Mouse (Mus musculus): ENCODE results near the gene Pnmal1. TPM values are rescaled to one million over a fixed set of nuclear protein-coding genes. Genes with fewer than 3 reads are reported as not detected.

Gene Pnmal1
- not detected for total RNA-seq (2018; cell fraction: chromatin; rRNA removed)
- total RNA-seq (2018; cell fraction: cytosol; rRNA removed): not detected
- total RNA-seq (2018; cell fraction: nucleus; rRNA removed): not detected
- not detected in 3 replicates for polyA plus RNA-seq (2018)

DNA sequence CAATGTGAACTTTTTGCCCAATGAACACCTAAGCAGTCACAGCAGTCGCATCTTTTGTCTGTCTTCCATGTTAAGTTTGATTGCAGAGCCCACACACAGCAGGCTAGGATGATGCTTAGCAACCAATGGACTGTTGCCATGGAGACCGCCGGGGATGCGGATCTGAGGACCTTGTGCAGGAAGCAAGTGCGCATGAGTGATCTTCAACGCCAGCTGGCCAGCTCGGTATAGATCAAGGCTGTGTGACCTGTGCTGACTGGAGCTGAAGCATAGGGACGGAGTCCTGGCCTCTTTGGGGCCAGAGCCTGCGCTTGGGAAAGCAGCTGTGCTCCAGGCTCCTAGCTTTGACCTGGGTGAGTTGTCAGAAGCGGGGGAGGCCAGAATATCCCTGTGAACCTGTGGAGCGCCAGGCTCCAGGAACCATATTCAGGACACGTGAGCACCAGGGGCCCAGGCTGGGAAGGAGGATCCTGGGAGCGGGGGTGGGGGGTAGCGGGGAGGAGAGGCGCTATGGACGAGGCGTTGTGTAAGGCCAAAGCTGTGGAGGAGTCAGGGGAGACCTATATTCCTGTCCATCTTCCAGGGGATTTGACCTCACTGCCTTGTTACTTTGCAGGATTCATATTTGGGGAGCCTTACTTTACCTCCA lies at the start of gene Pnmal1:
Gene Pnmal1 (plus strand): TSS at position 141 of the 649 bp plus-strand sequence.
- Histone ChIP-seq H3K27ac (no peak within 1 kb of the TSS), H3K36me3 (ENCODE audit: inconsistent target) (no peaks in the 10 kb centered on the region), H3K4me3 (ENCODE audit: inconsistent target) (no peak within 1 kb of the TSS), H3K79me2 (ENCODE audit: inconsistent target) (no peaks in the 10 kb centered on the region)
- WGBS (ENCODE audit: missing documents): 64% methylated on average over 16 of the region's 17 CpGs

DNA sequence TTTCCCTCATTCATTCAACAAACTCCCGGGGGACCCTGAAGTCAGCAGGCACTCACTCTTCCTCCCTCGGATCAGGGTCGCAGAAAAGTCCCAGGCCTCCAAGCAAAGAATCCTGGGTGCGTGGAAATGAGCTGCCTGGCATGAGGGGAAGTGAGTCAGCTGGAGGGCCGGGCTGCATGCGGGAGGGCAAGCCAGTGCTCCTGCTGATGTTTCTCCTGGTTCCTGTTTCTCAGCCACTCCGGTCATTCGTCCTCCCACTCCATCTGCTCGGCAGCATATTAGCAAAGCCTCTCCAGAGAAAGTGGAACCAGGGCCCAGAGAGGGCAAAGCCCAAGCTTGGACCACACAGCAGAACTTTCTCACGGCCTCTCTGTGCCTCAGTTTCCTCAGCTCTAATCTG lies 49.6 kb upstream of the Pnmal1 start:
- Histone ChIP-seq H3K79me2 (ENCODE audit: inconsistent target) (peaks cover 30% of the 10 kb centered on the region), H3K36me3 (ENCODE audit: inconsistent target) (peaks cover 3% of the 10 kb centered on the region; the same call in 1 of the 2 replicates), H3K27ac (peak overlapping the region; percentile 78), H3K4me3 (ENCODE audit: inconsistent target) (peak overlapping the region; percentile 20)
- under 1% methylated on average over 10 of the region's 10 CpGs for WGBS (ENCODE audit: missing documents)

- Histone ChIP-seq H3K36me3 (ENCODE audit: inconsistent target) (peaks cover 16% of the 10 kb centered on the region), H3K27ac (no peak overlapping the region)
Observed at GRCm38 (mm10) chr7:16911904-16912303, 47.6 kb upstream of the Pnmal1 start.

DNA sequence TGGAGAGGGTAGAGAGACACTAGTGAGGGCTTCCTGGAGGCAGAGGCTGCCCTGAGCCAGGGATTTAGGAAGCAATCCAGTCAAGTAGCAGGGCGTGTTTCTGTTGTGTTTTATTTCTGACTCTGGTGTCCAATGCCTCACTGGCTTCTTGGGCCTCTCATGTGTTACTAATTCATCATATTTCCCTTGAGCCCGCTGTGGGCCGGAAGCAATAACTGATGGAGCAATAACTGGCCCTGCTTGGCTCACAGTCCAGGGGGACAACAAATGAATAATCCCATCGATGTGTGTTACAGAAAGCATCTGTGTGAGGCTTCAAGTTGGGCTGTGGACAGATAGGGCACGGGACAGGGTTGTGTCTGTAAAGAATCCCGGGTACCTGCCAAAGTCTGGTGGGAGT lies 47.1 kb upstream of the Pnmal1 start:
- WGBS (ENCODE audit: missing documents): 66% methylated on average over 6 of the region's 6 CpGs
- Histone ChIP-seq H3K4me3 (ENCODE audit: inconsistent target) (no peak overlapping the region), H3K27ac (no peak overlapping the region), H3K36me3 (ENCODE audit: inconsistent target) (peaks cover 20% of the 10 kb centered on the region), H3K79me2 (ENCODE audit: inconsistent target) (peaks cover 19% of the 10 kb centered on the region)

More at GRCm38 (mm10) chr7:16911904-16912303, 47.6 kb upstream of the Pnmal1 start:
- H3K4me3 ChIP-seq (ENCODE audit: inconsistent target): no peak overlapping the region
- WGBS (ENCODE audit: missing documents): 64% methylated on average over 3 of the region's 3 CpGs
- peaks cover 24% of the 10 kb centered on the region for H3K79me2 ChIP-seq (ENCODE audit: inconsistent target)

- Histone ChIP-seq H3K4me3 (ENCODE audit: inconsistent target) (no peak overlapping the region), H3K79me2 (ENCODE audit: inconsistent target) (peaks cover 10% of the 10 kb centered on the region), H3K27ac (no peak overlapping the region), H3K36me3 (ENCODE audit: inconsistent target) (peaks cover 30% of the 10 kb centered on the region)
- 42% methylated on average over 10 of the region's 10 CpGs for WGBS (ENCODE audit: missing documents)
Observed at GRCm38 (mm10) chr7:16913806-16914452, 45.5 kb upstream of the Pnmal1 start.

DNA sequence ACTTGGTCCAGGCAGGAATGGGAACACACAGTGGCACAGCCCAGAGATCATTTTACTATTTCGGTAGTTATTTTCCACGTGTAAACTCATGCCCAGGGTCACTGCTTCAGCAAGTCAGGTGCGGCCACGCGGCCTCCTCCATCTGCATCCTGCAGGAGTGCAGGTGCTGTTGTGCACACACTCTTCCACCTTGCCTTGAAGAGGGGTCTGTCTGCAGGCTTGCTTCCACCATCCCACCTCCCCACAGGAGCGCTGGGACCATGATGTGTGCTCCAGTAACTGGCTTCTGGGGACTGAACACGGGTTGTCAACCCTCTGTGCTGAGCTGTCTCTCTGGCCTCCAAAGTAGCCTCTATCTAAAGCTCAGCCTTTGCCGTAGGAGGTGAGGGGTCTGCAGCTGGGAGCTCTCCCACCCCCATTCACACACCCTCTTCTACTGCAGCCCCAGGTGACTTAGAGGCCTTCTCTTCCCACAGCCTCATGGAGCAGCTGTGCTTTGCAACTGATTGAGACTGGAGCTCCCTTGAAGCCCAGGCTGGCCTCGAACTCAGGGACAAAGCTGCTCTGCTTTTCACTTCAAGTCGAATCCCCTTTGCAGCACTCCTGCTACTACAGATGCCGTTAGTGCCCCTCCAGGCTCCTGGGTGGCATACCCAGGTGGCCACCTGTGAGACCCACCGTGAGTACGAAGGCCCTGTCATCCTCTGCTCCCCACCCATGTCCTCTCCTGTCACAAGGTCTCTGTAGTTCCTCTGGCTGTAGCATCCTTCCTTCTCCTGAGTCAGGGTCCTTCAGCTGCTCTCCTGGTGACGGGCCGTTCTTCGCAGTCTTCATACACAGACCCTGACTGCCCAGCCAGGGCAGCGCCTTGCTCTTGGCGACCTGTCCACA lies 44.8 kb upstream of the Pnmal1 start:
- Histone ChIP-seq H3K4me3 (ENCODE audit: inconsistent target) (no peak overlapping the region), H3K36me3 (ENCODE audit: inconsistent target) (peaks cover 35% of the 10 kb centered on the region), H3K79me2 (ENCODE audit: inconsistent target) (peaks cover 14% of the 10 kb centered on the region), H3K27ac (no peak overlapping the region)
- WGBS (ENCODE audit: missing documents): 90% methylated on average over 18 of the region's 18 CpGs

GRCm38 (mm10) chr7:16915461-16916340 lies 43.8 kb upstream of the Pnmal1 start:
- Histone ChIP-seq H3K79me2 (ENCODE audit: inconsistent target) (peaks cover 24% of the 10 kb centered on the region), H3K36me3 (ENCODE audit: inconsistent target) (peaks cover 40% of the 10 kb centered on the region), H3K27ac (no peak overlapping the region), H3K4me3 (ENCODE audit: inconsistent target) (no peak overlapping the region)
- 95% methylated on average over 32 of the region's 32 CpGs for WGBS (ENCODE audit: missing documents)

DNA sequence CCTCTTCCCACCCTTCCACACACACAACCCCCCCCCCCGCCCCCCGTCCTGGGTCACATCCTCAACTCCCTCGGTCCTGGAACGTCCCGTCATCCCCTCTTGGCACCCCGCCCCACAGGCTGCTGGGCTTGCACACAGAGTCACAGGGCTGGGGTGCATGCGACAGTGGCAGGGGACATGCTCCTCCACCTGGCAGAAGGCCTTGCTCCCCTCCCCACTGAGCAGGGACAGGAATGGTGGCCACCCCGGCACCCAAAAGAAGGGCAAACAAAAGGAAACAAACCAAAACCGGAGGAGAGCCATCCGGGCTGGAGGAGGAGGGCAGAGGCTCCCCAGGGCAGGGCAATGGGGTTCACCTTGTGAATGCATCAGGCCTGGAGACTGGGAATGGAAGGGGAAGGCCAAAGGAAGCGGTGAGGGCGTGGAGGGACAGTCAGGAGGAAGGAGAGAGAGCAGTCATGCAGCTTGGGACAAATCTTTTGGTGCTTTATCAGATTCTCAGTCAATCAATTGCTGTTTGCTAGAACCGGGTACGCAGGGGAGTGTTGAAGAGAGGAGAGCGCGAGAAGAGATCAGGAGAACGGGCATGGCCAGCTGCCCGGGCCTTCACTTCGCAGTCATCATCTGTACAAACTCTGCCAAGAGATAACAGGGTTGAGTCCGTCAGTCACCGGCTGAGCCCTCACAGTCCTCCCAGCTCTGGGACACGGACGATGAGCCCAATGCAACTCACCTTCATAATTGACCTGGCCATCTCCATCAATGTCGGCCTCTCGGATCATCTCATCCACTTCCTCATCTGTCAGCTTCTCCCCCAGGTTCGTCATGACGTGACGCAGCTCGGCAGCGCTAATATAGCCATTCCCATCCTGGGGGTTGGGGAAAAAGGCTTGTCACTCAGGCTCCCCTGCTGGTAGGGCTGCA lies 42.9 kb upstream of the Pnmal1 start:
- Histone ChIP-seq H3K79me2 (ENCODE audit: inconsistent target) (peaks cover 33% of the 10 kb centered on the region), H3K36me3 (ENCODE audit: inconsistent target) (peaks cover 40% of the 10 kb centered on the region), H3K4me3 (ENCODE audit: inconsistent target) (no peak overlapping the region), H3K27ac (no peak overlapping the region)
- 89% methylated on average over 28 of the region's 30 CpGs for WGBS (ENCODE audit: missing documents)

DNA sequence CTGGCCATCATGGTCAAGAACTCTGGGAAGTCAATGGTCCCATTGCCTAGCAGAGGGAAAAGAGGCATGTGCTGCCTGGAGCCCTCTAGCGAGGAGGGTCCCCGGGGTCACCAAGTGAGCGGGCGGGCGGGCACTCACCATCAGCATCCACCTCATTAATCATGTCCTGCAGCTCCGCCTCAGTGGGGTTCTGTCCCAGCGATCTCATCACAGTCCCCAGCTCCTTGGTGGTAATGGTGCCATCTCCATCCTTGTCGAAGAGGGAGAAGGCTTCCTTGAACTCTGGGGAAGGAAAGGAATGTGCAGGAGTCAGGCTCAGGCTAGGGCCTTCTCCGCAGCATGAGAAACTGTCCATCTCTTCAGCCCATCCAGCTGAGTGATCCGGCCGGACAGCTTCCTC lies 42.0 kb upstream of the Pnmal1 start:
- H3K79me2 ChIP-seq (ENCODE audit: inconsistent target): peaks cover 42% of the 10 kb centered on the region
- peaks cover 40% of the 10 kb centered on the region for H3K36me3 ChIP-seq (ENCODE audit: inconsistent target)
- WGBS (ENCODE audit: missing documents): 95% methylated on average over 9 of the region's 11 CpGs
- H3K4me3 ChIP-seq (ENCODE audit: inconsistent target): no peak overlapping the region
- no peak overlapping the region for H3K27ac ChIP-seq

DNA sequence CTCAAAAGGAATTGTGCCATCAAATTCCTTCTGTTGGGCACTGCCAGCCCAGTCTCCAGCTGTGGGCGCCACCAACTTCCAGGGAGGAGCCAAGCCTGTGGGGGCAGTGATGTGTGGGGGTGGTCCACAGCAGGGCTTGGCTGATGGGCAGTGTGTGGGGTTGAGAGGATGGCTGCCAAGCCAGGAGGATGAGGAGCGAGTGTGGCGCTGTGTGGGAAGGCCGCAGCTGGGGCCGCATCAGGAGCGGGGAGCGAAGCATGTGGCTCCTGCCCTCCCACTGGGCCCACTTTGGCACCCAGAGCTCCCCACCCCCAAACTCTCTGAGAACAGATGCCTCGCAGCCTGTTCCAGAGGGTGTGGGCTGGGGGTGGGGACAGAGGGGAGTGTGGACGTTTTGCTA lies 41.5 kb upstream of the Pnmal1 start:
- Histone ChIP-seq H3K79me2 (ENCODE audit: inconsistent target) (peaks cover 48% of the 10 kb centered on the region), H3K4me3 (ENCODE audit: inconsistent target) (no peak overlapping the region), H3K27ac (no peak overlapping the region), H3K36me3 (ENCODE audit: inconsistent target) (peaks cover 40% of the 10 kb centered on the region)
- WGBS (ENCODE audit: missing documents): 97% methylated on average over 8 of the region's 9 CpGs

DNA sequence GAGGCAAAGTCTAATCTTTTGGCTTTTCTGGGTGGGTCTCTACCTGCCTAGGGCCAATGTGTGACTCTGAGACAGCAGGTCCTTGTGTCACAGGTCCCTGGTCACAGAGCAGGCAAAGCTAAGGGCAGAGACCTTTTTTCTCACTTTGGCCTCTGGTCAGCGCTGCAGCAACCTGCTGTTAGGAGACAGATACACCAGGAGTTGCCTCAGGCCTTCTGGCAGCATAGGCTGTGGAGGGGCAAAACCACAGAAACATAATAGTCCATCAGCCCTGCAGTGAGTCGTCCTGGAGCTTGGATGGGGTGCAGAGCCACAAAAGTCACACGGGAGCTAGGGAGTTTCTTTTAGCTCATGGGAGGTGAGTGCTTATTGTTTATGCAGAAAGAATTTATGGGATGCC lies 40.8 kb upstream of the Pnmal1 start:
- peaks cover 40% of the 10 kb centered on the region for H3K36me3 ChIP-seq (ENCODE audit: inconsistent target)
- H3K79me2 ChIP-seq (ENCODE audit: inconsistent target): peaks cover 54% of the 10 kb centered on the region
- no peak overlapping the region for H3K4me3 ChIP-seq (ENCODE audit: inconsistent target)
- no peak overlapping the region for H3K27ac ChIP-seq
- 93% methylated on average over 3 of the region's 3 CpGs for WGBS (ENCODE audit: missing documents)

GRCm38 (mm10) chr7:16919395-16920149 lies 39.9 kb upstream of the Pnmal1 start:
- H3K4me3 ChIP-seq (ENCODE audit: inconsistent target): no peak overlapping the region
- 79% methylated on average over 13 of the region's 13 CpGs for WGBS (ENCODE audit: missing documents)
- peaks cover 40% of the 10 kb centered on the region for H3K36me3 ChIP-seq (ENCODE audit: inconsistent target)

More at GRCm38 (mm10) chr7:16919395-16920149, 39.9 kb upstream of the Pnmal1 start:
- Histone ChIP-seq H3K79me2 (ENCODE audit: inconsistent target) (peaks cover 54% of the 10 kb centered on the region), H3K27ac (no peak overlapping the region)
